Mouse (Mus musculus): Measurements from ENCODE around the gene Sinhcaf.
"Not testable (repeated sequence)": the region's sequence is repeated elsewhere in the genome, so short reads cannot be mapped to it uniquely, and the experiment has no call there.

The Sinhcaf gene

GRCm38 (mm10) chr6:148946409-148946742 lies at the start of gene Sinhcaf:
TSS of gene Sinhcaf (minus strand) at chr6:148946467.
- in situ Hi-C loops (cut with MboI, MseI) = no loop called here

- in situ Hi-C loops (cut with MboI, MseI) = no loop called here
Measured at GRCm38 (mm10) chr6:148994327-148994999, 48.2 kb upstream of the Sinhcaf start.

DNA sequence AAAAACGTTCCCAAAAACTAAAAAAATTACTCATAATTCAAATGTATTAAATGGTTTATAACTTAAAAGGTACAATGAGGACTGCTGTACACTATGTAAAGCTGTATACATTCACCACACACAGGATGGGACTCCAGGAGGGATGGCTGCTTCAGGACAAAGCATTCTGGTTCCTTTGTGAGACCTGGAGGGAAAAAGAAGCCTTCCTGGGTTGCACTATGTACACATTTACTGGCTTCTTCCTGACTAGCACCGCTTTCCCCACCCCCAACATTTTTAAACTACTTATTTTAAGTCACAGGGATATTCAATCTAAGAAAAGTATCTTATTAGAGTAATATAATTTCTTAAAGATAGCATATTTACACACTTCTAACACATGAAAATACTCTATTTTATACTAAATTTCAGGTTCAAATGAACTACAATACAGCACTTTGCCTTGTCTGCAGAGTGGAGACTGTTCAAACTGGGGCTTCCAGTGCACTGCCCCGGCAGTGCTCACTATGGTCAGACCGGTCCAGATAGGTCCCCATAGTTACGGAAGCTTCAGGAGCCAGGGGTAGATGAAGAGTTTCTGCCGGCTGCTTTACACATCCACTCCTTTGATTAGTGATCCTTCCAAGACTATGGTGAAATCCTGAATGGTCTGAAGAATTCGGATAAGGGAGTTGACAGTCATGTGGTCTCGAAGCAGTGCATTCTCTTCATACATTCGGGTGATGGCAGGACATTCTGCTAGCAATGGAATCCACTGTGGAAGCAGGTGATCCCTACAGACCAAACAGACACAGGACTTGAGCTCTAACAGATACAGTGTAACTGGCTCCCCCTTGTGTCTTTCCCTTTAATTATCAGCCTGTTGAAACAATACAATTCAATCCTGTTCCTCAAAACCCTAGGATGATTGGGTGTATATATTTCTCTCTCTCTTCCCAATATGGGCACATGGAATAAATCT lies 47.1 kb upstream of the Sinhcaf start:
- in situ Hi-C loops (cut with MboI, MseI) = no loop called here

DNA sequence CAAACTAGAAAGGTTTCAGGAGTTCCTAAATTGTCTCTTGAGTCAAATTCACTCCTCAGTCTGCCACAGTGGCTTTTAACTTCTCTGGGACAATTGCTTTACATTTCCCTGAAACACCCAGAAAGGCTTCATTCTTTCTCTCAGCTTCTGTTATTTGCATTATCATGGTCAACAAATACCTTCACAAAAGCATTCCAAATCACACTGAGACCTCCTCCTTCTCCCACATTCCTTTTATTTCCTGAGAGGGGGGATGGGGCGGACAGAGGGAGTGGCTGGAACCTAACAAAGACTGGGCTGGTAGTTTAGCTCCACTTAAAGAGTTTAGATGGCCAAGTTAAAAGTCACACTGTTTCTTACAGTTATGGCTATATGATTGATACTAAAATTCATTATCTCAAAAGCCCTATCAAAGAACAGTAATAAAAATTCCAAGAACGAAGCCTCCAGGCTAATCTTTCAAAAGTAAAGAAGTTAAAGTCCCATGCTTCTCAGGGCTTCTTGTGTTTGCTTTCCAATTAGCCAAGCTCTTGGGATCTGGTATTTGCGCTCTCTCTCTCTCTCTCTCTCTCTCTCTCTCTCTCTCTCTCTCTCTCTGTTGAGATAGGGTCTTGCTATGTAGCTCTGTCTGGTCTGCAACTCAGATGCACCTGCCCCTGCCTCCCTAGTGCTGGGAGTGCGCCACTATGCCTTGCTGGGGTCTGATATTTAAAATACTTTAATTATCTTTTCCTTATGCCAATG lies 46.3 kb upstream of the Sinhcaf start:
- in situ Hi-C loops (cut with MboI, MseI) = no loop called here

- in situ Hi-C loops (cut with MboI, MseI) = no loop called here
Measured at GRCm38 (mm10) chr6:148991660-148992372, 45.5 kb upstream of the Sinhcaf start.

GRCm38 (mm10) chr6:148989792-148990491 lies 43.7 kb upstream of the Sinhcaf start:
- in situ Hi-C loops (cut with MboI, MseI) = not testable (repeated sequence)

DNA sequence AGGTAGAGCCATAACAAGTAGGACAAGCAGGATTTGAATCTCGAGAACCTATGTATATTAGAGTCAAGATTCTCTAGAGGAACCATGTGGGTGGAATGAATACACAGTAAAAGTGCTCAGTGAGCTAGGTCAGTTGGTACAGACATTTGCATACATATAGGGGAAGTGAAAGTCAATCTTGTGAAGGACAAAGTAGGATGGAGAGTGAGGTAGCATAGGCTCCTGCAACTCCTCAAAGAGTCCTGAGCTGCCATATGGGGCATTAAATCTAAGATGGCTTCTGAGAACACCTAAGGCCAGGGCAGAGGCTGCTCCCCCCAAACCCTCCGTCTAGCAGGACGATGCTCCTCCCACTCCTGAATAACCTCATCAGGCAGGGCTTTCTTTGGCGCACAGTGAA lies 39.7 kb upstream of the Sinhcaf start:
- in situ Hi-C loops (cut with MboI, MseI) = no loop called here

- in situ Hi-C loops (cut with MboI, MseI) = no loop called here
Measured at GRCm38 (mm10) chr6:148980495-148980894, 34.2 kb upstream of the Sinhcaf start.

- in situ Hi-C loops (cut with MboI, MseI) = no loop called here
Measured at GRCm38 (mm10) chr6:148975096-148975495, 28.8 kb upstream of the Sinhcaf start.

DNA sequence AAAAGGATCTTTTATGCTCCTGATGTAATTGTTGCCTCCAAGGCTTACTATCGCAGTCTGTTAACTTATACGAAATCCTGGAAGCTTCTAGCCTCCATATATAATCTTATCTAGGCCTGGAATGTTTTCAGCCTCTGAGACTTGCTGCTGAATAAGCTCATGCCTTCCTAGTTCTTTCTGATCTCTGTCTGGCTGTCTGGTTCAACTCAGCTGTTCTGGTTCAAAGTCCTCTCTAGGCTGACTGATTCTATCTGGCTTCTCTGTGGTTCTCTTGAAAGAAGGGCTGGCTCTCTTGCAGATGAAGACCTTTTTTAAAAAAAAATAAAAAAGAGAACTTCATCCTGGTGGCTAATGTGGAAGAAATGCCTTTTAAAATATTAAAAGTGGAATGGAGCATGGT lies 26.6 kb upstream of the Sinhcaf start:
- in situ Hi-C loops (cut with MboI, MseI) = no loop called here

DNA sequence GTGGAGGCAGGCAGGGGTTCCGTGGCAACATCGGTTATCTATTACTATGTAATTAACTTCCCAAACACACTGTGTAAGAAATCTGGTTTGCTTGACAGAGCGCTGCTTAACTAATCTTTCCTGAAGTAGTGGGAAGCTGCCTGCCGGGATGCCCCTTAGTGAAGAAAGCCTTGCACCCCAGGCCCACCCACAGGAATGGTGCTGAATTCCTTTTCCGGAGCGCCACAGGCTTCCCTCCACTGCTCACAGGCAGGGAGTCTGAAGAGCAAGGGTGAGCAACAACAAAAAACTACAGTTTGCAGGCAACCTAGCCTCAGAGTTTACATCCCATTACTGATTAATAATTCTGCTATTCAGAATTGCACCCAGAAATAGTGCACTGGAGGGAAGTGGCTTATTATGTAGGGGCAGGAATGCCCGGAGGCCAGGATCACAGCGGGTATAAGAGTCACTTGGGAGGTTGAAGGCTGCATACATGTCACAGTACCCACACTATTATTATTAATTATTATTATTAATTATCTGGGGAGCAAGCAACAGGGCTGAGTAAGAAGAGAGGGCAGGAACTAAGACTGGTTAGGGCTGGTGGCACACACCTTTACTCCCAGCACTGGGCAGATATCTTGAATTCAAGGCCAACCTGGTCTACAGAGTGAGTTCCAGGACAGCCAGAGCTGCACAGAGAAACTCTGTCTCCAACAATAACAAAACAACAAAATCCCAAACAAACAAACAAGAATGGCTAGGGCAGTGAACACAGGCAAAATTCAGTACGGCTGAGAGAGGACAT lies 26.0 kb upstream of the Sinhcaf start:
- in situ Hi-C loops (cut with MboI, MseI) = no loop called here

DNA sequence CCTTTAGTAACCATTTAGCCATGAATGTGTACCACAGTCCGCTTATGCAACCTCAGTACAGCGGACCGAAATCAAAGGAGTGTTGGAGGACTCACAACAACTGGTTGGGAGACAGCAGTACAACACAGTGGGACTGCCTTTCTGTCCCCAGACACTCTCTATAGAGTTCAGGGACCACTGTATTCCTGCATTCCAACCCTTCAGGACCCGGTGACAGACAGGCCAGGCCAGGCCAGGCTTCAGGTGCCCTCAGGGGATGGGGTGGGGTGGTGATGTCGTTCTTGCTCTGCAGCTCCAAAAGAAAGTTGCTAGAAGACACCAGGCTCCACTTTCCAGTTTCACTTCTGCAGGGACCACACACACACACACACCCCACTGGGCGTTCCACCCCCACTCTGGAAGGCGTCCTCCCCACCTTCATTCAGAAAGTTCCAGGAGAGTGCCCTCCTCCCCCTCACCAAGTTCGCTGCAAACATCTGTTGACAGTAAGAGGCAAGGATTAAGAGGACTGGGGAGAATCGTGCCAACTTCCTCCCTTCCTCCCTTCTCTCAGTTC lies 25.2 kb upstream of the Sinhcaf start:
- in situ Hi-C loops (cut with MboI, MseI) = no loop called here

DNA sequence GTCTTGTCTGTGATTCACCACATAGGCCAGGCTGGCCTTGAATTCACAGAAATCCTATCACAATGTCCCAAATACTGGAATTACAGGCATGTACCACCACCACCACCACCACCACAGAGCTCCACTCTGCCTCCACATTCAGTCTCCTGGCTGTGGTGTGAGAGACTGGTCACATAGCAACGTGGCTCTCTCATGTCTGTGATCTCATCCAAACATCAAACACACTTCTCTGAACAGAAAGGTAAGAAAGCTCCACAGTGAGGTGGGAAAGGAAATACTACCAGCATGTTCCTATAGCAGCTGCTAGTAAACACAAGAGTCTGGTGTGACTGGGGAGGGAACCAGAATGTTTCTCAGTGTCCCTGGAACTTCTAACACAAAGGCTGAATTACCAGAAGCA lies 15.0 kb upstream of the Sinhcaf start:
- in situ Hi-C loops (cut with MboI, MseI) = no loop called here

GRCm38 (mm10) chr6:148959540-148960238 lies 13.4 kb upstream of the Sinhcaf start:
- in situ Hi-C loops (cut with MboI, MseI) = no loop called here

GRCm38 (mm10) chr6:148958712-148959111 lies 12.4 kb upstream of the Sinhcaf start:
- in situ Hi-C loops (cut with MboI, MseI) = no loop called here

- in situ Hi-C loops (cut with MboI, MseI) = no loop called here
Measured at GRCm38 (mm10) chr6:148957046-148957445, 10.8 kb upstream of the Sinhcaf start.

DNA sequence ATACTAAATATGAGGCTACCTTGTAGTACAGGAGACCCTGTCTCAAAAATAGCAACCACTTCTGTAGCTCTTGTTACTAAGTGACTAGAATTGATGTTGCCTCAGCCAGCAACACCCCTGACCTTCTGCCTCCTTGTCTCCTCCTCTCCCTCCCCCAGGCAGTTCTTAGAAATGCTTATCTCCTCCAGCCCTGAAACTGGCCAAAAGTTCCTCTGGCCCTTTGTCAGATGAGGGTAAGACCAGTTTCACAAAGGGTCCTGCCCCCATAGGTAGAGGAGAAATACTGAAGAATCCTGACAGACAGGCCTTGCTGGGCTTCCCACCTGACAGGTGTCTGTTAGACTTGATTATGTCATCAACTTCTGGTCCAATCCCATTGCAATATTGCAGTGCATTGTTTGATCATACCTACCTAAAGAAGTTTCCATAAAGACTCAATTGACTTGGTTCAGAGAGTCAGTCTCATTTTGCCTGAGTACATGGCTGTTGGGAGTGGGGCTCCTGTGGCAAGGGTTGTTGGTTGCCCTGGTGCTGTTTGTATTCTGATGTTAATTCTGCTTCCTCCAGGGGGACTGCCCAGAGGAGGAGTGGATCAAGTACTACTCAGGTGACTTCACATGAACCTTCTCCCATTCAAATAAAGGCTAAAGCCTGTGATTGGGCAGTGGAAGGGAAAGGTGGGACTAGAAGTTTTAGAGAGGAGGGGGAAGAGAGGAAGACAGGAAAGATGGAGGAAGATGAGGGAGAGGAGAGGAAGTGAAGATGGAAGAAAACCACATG lies 9.6 kb upstream of the Sinhcaf start:
- in situ Hi-C loops (cut with MboI, MseI) = no loop called here

DNA sequence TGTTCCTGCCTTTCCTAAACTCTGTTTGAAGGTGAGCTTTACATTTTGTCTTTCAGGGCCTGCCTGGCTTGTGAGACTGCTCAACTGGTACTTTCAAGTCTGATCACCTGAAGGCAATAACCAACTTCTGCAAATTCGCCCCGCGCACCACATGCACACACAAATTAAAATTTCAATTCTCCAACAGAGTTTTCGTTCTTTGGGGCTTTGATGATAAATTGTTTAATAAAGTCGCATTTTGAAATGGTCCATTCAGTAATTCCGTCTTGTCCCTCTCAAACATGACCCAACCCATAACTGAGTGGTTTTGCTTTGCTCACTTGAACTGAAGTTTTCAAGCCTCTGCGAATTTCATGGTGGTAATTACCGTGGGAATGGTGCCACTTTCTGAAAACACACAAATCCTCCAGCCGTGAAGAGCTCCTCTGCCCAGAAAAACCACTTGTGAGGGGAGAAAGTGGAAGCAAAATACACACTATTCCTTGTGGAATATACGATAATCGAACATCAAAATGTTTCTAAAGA lies 676 bp upstream of the Sinhcaf start:
- in situ Hi-C loops (cut with MboI, MseI) = no loop called here

Data from T-helper 1 cell (primary cell).